Mouse (Mus musculus) layer of hippocampus, adult 11-12 months (tissue): ENCODE measurements at regions not wholly inside any gene's neighbourhood (a gene's known extent, or its start where the extent isn't known, plus 50 kb on each side); places are given as distances from the start of the nearest gene placed in this dataset.

Source experiments
- DNase-seq: peaks from one replicate; pipeline ENCODE4 v3.0.0; 2022; ENCODE audit warnings: low spot score

DNA sequence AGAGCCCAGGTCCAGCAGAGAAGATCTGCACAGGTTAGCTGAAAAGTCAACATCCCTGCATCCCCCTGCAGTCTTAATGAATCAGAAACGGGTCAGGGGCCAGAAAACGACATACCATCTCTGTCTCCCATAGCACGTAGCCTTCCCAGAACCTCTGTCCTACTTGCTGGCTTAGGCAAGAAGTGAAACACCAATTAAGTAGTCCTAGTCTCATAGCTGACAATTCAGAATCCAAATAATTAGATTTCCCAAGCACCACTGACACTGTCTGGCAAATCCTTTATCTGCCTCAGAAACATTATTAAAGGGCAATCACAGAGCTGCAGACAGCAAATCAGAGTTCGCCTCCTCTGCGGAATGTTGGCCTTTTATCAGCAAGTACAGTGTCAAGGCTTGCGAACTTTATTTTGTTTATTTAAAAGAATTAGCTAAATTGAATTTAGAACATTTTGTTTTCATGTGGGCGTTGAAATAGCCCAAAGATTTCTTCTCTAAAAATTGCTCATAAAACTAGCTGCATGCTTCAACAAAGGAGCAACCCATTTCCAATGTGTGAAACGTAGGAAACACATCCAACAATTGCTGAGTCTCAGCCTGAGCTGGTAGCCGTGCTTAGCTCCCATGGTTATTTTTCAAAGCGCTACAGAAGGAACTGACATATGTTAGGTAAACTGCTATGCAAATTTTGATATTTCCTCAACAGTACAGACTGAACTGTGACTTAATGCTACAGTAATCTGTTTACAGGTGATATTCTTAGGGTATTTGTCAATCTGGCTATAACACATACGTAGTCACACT is 411.2 kb downstream of the Ipo11 start:
- DNase-seq: peak; percentile 12

DNA sequence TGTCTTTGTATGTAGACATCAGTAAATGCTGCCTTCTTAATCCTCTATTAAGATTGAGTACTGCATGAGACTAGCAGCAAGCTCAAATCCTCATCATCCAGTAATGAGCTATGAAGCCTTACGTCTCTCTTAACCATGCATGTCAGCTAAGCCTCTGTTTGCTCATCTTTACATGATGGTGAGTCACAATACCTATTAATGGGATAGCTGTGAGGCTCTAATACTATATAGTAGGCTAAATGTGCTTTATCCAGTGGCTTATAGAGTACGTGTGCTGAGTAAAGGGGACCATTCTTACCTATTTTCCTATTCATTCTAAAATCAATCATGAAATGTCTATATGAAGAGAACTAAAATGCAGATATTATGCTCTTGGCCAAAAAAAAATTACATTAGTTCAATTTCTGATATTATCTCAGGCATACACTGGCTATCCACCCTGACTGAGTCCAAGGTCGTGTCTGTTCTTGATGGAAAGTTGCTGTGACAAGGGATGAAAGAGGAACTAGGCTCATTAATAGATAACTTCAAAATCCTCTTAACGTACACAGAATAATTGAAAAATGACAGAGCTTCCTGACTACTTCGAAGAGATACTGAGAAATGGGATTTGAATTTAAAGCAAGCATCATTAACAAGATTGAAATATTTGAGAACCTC is 422.1 kb downstream of the Ipo11 start:
- DNase-seq: no peak

DNA sequence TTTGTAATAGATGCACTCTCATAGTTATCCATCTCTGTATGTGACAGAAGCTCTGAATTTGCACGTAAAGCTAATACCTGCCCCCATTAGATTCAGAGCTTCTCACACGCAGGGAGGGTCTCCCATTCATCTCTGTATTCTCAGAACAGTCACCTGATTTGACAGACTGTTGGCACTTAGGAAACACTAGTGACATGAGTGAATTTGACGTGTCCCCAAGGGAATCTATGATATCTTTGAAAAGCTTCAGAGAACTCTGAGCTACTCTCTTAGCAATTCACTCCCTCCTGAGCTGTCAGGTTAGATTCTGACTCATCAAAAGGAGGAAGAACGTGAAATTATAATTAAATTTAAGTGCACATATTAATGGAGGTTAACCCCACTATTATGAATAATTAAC is 423.1 kb downstream of the Ipo11 start:
- no peak for DNase-seq

DNA sequence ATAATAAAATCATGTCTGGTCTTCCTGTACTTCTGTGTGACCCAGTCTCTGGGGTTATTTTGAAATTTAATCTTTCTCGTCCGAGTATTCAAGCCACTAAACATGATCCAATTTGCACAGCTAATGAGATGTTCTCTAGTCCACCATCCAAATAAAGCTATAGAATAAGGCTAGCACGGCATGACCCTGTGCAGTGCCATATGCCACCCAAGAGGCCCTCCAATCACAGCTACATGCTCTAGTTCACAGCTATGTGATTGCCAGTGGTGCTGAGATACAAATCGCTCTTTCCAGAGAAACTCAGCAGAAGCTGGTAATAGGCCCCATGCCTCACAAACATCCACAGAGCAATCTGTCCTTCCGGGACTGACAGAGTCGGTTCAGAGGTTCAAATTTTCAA is 426.3 kb downstream of the Ipo11 start:
- no peak for DNase-seq

DNA sequence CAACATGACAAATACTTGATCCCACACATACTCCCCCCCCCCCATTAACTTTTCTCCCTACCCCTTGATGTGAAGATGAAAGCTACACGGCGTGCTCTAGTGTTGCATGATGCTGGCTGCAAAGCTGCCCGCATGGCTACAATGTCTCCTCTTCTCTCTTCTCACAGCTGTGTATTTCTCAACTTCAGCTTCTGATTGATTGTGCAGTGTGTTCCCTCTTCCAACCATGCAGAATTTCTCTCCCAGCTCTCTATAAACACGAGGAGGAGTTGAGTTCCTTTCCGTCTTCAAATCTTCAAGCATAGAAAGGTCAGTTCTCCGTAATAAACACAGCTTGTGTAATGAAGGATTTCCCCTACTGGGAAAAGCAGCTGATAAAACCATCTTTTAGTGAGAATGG is 435.5 kb downstream of the Ipo11 start:
- DNase-seq: no peak

DNA sequence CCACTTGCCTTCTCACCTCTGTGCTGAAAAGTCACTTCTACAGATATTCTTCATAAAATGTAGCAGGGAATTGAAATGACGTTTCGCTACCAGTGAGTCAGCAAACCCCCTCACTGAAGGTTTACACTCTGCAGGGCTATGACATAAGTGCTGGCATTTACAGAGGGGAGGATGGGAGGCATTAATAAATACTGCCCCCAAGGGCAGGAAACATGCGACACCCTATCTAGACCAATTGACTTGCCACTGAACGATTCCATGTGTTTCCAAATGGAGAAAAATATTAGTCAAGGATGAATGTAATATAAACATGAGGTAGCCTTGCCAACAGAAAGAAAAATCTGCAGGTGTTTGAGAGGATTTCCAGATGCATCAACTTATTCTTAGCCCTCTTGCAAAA is 465.5 kb downstream of the Ipo11 start:
- no peak for DNase-seq

DNA sequence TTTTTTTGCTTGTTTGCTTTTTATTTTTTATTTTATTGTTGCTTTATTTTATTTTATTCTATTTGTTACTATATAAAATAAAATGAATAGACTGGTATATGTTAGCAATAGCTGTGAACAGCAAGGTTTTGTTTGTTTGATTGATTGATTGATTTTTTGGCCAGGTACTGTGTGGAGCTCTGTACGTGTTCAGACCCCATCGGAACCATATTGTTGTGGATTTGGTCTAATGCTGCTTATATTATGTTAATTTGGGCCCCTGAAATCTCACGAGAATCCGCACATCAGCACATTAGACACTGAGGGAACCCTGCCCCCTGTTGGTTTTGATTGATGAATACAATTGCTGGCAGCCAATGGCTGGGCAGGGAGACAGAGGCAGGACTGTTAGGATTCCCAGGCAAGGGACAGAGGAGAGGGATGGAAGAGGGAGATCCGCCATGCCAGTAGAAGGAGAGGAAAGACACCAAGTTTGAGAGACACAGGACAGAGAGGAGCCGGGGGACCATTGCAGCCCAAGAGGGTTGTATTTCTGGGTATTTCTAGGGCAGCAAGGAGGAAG is 482.3 kb downstream of the Ipo11 start:
- no peak for DNase-seq

DNA sequence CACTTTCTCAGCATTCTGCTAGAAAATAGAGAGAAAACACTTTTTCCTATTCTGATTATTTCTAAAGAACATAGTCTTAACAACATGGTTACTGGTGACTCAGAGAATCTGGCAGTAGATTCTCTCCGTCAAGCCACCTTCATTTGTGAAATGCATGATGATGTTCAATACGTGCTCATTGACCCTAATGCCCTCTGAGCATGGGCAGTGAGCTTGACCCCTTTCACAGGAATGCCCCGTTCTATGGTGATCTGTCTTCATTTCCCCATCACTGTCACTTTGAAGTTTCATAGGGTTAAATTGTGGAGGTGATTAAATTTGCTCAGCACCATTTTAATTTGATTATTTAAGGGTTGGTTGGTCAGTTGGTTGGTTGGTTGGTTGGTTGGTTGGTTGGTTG is 504.6 kb downstream of the Ipo11 start:
- DNase-seq: no peak

DNA sequence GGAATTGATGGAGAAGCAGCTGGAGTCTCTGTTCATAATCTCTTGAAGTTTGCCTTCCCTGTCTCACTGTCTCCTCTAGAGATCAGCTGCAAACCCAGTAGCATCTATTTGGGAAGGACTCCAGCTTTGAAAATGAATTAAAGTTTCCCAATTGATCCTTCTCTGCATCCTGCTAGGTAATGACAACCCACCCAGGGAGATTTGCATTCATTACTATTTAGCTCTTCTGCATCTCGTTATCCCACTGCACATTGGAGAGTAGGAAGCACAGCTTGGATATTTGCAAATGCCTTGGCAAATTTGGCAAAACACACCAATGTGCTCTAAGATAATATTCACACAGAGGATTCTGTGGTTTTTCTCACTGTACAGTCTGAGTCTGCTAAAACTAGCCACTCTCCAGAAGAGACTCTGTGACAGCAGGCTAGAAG is 530.1 kb downstream of the Ipo11 start:
- peak; percentile 22 for DNase-seq

DNA sequence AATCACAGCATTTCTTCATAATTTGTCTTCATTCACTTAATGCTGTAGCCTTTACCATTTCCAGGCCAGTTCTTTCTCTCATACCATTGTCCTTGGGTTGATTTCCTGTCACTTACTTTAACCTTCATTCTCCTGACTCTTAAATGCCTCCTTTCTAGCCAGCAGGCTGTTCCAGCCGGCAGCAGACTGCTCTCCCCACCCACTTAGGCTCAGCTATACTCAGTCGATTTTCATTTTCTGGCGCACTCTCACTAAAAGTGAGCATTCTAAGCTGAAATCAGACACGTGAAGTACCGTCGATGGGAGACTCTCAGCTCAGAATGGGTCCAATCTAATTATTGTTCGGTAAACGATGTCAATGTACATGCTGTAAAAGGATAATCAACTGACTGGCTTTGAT is 544.1 kb downstream of the Ipo11 start:
- DNase-seq: no peak

DNA sequence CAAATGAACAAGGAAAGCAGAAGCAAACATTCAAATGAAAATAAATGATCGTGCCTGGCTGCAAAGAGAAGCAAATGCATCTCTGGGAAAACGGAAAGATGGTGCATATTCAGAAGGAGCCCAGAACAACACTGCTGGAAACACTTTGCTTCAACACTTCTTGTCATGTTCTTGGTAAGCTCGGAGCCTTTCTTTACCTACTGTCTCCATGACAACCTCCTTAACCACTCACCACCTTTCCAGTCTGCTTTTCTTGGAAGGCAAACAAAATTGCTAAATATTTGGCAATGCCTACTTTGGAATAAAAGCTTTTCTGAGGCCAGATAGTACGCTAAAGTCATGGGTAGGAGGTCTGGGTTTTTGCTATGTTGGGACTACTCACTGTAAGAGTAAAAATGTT is 548.1 kb downstream of the Ipo11 start:
- no peak for DNase-seq

DNA sequence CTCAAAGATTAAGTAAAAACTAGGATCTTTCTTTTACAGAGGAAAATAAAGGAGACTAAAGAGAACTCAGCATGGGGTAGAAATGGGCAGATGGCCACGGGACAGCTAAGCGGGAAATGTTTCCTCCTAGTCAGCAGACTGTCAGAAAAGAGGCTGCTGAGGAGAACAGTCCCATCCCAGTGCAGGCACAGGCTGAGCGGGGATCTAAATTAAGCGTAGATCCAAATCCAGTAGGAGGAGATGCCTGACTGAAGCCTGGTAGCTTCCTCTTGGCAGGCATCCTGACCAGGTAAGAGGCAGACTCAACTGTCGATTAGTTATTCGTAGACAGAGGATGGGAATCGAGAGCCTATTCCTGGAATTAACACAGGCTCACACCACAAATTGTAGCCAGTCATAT is 569.2 kb downstream of the Ipo11 start:
- no peak for DNase-seq

DNA sequence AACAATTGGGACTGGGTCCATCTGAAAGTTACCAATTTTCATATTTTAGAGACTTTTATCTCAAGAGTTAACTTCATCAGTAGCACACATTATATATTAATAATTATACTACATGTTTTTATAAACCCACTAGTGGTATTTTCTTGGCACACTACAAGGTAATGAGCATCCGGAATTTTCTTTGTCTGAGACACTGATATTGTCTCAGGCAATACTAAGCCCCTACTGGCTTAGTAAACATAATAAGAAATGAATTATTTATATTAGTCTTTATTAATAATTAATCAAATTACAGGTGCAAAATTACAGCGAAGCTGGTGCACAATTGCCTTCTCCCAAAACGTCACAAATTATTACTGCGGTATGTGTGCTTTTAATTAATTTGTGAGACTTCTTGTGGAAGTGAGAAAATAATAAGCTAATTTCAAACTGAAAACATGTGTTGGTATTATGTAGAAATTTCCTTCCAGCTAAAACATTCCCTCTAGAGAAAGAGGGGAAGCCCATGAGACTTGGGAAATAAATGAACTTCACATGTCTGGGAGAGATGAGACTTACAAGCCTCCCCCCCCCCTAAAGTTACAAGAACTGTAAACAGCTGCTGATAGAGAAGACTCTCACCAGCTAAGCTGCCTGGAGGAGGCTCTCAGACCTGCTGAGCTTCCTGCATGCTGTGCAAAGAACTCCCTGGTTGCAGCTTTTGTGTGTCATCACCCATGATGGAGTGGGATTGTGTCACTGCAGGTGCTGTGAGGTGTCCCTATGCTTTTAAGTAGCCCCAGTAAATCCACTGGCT is 583.9 kb downstream of the Ipo11 start:
- DNase-seq: no peak

DNA sequence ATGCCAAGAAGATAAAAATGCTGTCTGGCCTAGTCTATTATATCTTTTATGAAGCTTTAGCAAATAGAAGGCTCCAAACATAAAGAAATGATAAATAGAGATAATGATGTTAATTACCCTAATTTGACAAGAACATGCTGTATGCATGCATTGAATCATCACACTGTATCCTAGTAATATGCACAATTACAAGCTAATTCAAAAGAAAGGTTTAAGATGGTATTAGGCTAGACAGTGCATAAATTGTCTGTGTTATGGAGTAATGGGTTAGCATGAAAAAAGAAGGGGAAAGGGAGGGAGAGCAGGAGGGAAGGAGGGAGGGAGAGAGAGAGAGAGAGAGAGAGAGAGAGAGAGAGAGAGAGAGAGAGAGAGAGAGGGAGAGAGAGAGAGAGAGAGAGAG is 604.7 kb downstream of the Ipo11 start:
- no peak for DNase-seq

DNA sequence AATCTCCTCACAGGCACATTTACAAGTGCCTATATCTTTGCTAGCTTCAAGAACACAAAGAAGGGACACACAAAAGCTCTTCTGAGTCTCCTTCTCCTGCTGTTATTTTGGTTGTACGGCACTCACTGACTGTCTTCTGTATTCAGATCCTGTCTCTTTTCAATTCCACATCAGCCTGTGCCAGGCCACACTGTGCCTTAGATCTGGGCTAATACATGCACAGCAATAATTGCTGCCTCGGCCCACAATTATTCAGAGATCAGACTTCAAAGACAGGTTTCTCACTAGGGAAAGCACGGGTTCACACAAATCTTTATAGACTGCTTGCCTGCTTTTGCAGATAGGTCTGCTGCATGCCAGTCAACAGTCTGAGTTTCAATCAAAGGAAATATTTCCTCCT is 617.8 kb downstream of the Ipo11 start:
- DNase-seq: no peak

DNA sequence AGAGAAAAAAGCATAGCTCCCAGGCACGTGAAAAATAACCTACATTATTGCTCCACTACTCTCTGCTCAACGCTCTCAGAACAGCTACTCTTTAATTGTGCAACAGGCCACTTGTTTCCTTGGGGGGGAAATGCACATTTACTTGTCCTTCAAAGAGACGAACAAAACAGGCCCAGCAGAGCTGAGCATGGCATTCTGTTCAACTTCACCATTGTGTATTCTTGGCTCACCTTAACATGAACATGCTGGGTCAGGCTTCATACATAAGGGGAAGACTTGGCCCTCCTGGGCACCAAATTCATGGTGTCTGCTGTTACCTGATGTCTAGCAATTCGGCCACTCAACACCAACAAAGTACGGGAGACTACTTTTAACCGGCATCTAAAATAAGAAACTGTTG is 618.3 kb downstream of the Ipo11 start:
- DNase-seq: no peak

DNA sequence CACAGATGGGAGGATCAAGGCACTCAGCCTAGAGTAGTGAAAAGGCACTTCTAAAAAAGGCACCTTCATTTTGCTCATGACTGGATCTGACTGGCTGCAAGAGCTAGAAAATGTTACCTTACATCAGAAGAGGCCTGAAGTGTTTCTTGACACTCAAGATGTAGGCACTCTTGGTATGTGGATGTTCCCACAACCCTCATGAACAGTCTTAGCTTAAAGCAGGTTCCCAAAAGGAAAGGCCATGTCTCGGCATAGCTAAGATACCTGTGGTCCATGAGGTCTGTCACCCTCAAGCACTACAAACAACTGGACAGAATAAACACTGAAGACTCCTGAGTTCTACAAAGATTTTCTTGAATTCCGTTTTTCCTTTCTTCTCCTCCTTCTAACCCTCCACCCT is 619.5 kb downstream of the Ipo11 start:
- DNase-seq: no peak

DNA sequence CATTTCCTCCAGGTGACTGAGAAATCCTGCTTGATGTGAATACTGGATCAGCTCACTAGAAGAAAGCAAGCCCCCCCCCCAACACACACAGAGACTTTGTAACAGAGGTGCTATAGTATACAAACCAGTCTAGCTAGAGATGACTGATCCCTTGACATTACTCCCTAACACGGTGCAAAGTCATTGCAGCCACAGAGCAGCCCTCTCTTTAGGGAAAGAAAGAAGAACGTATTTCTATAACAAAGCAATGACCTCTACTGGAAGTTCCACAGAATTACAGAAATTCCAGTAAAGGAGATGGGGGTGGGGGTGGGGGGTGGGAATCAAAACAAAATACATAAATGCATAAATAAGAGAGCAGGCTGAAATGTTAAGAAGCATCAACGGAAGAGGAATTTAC is 655.6 kb downstream of the Ipo11 start:
- no peak for DNase-seq

DNA sequence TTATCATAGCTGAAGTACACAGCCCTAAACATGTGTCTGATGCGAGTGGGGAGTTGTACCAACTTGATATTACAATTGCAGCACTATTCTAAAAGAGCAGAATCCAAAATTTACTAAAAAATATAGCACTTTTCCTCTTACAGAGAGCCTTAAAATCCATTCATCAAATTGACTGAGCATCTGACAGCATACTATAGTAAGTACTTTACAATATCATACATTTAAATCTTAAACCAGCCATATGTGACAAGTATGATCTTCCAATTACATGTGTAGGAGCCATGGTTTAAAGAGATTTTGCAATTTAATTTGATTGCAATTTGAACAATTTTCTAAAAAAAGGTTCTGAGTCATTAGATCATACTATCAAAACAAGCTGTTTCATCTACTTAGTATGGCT is 676.9 kb downstream of the Ipo11 start:
- DNase-seq: no peak
